Mouse (Mus musculus) B cell, adult 2 months (primary cell): ENCODE data around the gene Fam50a.
A peak's percentile ranks its signal among the peaks of the same experiment; 100 is the strongest.

Experiments
- DNase-seq, 2 experiments: peaks; one replicate each; pipeline ENCODE4 v3.0.0; 2022

The Fam50a gene

GRCm38 (mm10) chrX:74312540-74313464 lies at the start of gene Fam50a:
TSS of gene Fam50a (plus strand) at chrX:74313033.
- DNase-seq, result peak; percentile 86 to 90

- no peak for DNase-seq
These were observed 43.1 kb upstream of the Fam50a start for GRCm38 (mm10) chrX:74269736-74270061.

GRCm38 (mm10) chrX:74270062-74270901 lies 42.6 kb upstream of the Fam50a start, which contains the start of gene Rpl10:
TSS of gene Rpl10 (plus strand) at chrX:74270812.
- peak; percentile 92 to 93 for DNase-seq

- DNase-seq, result peak; percentile 51 to 58
These were observed 41.8 kb upstream of the Fam50a start for GRCm38 (mm10) chrX:74270902-74271551.

GRCm38 (mm10) chrX:74273422-74274322 lies 39.2 kb upstream of the Fam50a start:
- no peak for DNase-seq

GRCm38 (mm10) chrX:74277916-74278315 lies 34.9 kb upstream of the Fam50a start:
- DNase-seq, result no peak

GRCm38 (mm10) chrX:74281041-74281731 lies 31.6 kb upstream of the Fam50a start:
- no peak for DNase-seq

- peak; percentile 49 to 59 for DNase-seq
These were observed 31.0 kb upstream of the Fam50a start, which contains the start of the genes Taz and Dnase1l1 for GRCm38 (mm10) chrX:74281732-74282394. TSS of gene Taz (plus strand) at chrX:74281912. TSS of gene Dnase1l1 (minus strand) at chrX:74282337.

GRCm38 (mm10) chrX:74282395-74283091 lies 30.3 kb upstream of the Fam50a start:
- peak; percentile 80 to 83 for DNase-seq

GRCm38 (mm10) chrX:74283092-74283437 lies 29.8 kb upstream of the Fam50a start:
- DNase-seq, result peak in 1 of 2 experiments; percentile 37

GRCm38 (mm10) chrX:74293431-74293830 lies 19.4 kb upstream of the Fam50a start:
- no peak for DNase-seq

- DNase-seq, result peak; percentile 90 to 95
These were observed 16.0 kb upstream of the Fam50a start, which contains the start of gene Atp6ap1 for GRCm38 (mm10) chrX:74296538-74297448. TSS of gene Atp6ap1 (plus strand) at chrX:74297097.

GRCm38 (mm10) chrX:74298348-74298747 lies 14.5 kb upstream of the Fam50a start:
- no peak for DNase-seq

GRCm38 (mm10) chrX:74299721-74300120 lies 13.1 kb upstream of the Fam50a start:
- DNase-seq, result peak in 1 of 2 experiments; percentile 22

GRCm38 (mm10) chrX:74304867-74305700 lies 7.7 kb upstream of the Fam50a start, which contains the start of gene Gdi1:
TSS of gene Gdi1 (plus strand) at chrX:74304998.
- peak; percentile 81 to 83 for DNase-seq

- DNase-seq, result peak; percentile 72 to 74
These were observed 15.9 kb downstream of the Fam50a start, which contains the start of gene Plxna3 for GRCm38 (mm10) chrX:74328725-74329161. TSS of gene Plxna3 (plus strand) at chrX:74329066.

- no peak for DNase-seq
These were observed 16.4 kb downstream of the Fam50a start for GRCm38 (mm10) chrX:74329215-74329671.
